Mouse (Mus musculus) liver, adult 2 months (tissue): ENCODE measurements around the gene Igfbp6.
"Not testable (repeated sequence)": the region's sequence is repeated elsewhere in the genome, so short reads cannot be mapped to it uniquely, and the experiment has no call there.

Experiments used
- CTCF ChIP-seq: fragments of 200-500 bp; IDR thresholded peaks from 2 replicates; pipeline ENCODE4 v1.5.1; 2011; ENCODE audit warnings: low read depth, low read length, control low read depth
- POLR2A ChIP-seq: fragments of 200-500 bp; IDR thresholded peaks from 2 replicates; pipeline ENCODE4 v1.6.1; 2011; ENCODE audit warnings: low read length, control low read depth; ENCODE audit not compliant: insufficient read depth; ENCODE audit errors: extremely low read depth

- not testable (repeated sequence) for TF ChIP-seq CTCF, POLR2A
These were observed 10.8 kb downstream of the Igfbp6 start for GRCm38 (mm10) chr15:102155006-102155405.
